Mouse (Mus musculus): ENCODE measurements around the gene Wwox. TPM values are rescaled to one million over a fixed set of nuclear protein-coding genes. Genes with fewer than 3 reads are reported as not detected.

Wwox gene
- polyA plus RNA-seq, 1 experiment = 11.6 TPM

DNA sequence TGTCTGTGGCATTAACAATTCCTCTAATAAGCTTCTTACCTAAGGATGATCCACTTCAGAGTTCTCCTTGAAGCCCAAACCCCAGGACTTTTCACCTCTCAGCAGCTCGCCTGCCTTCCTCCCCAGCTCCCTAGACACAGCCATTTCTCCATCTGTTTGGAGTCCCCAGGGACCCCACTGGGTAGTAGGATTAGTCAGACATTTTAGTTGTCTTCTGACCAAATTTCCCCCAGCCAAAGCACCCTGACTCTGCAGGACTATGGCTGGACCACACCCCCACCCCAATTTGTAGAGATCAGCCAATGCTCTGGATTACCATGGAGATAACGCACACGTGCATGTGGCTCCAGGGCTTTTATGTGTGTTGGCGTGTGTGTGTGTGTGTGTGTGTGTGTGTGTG, 451.8 kb downstream of the Wwox start:
- DNase-seq (ENCODE audit: low read depth) = no peak

DNA sequence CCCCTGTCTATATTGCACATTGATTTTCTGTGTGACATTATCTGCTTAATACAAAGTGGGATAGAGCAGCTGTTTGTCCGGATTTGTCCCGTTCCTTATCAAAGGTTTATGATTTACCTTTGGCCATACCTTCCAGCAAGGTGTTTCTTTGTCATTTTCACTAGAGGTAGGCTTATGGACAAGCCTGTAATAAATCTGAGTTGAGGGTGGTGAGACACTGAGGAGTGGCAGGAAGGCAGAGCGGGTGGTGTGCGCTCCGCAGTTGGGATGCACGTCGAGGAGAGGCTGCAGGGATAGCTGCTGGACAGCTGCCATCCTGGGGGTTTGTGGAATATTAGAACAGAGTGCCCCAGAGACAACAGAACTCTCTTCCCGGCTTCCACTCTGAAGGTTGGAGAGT, 458.0 kb downstream of the Wwox start:
- no peak for DNase-seq (ENCODE audit: low read depth)

DNA sequence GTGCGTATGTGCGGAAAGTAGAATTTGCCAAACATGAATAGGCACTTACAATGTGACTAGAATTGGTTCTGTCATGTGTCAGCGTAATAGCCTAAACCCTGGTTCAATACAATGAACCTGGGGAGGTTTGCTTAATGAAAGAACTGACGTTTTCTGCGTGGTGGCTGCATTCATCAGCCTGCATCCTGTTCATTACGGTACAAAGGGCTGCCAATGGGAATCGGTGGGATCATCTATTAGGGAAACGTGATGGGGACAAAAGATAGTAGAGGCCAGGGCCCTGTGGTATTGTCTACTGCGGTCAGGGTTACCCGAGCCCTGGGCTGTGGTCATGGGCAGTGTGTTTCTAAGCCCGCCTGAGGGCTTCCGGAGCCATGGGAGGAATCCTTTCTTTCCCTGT, 459.7 kb downstream of the Wwox start:
- DNase-seq (ENCODE audit: low read depth) = no peak

DNA sequence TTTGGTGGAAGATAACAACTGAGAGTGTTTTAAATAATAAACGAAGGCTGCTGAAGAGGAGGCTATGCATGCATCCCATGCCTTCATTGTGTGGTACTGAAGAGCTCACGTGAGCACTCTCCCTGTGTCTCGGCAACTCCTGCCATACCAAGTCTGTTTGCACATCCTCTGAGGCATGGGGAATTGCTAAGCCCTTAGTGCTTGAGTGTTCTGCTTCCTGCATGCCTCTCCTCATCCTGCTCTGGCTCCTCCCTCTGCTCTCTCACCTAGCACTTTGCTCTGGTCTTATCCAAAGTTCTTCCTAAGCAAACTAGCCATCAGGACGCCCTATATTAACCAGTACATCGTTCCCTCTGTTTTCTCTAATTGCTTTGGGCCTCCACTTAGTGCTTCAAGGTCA, 463.1 kb downstream of the Wwox start:
- DNase-seq (ENCODE audit: low read depth) = no peak

DNA sequence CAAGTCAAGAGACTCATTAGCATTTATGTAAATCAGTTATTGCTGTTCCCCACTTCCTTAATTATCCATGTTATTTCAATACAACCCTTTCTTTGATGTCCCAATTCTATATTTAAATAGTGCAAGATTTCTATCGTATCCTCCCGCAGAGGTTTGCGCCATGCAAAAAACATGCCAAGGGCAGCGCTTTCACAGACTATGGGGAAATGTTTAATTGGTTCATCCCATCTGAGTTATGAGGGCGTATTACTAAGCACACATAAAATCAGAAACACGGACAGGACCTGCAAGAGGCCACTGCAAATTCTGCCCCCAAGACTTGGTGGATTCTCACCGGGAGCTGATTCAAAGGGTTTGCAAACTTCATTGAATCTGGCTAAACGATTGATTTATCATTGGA, 468.6 kb downstream of the Wwox start:
- peak; percentile 84 for DNase-seq (ENCODE audit: low read depth)

DNA sequence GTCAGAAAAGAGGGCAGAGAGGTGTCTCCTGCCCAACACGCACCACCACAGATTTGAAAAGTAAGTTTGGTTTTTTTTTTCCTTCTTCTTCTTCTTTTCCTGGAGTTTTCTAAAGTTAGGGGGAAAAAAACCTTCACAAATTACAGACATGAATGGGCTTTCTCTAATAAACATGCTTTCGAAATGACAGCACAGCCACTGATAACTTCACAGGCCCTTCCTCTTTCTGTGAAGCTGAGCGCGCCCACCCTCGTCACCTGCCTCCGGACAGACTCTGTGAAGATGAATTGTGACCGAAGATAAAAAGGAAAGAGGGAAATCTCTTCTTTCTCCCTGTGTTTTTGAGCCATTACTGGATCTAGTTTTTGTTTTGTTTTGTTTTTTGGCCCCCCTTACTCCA, 469.1 kb downstream of the Wwox start:
- DNase-seq (ENCODE audit: low read depth) = no peak

DNA sequence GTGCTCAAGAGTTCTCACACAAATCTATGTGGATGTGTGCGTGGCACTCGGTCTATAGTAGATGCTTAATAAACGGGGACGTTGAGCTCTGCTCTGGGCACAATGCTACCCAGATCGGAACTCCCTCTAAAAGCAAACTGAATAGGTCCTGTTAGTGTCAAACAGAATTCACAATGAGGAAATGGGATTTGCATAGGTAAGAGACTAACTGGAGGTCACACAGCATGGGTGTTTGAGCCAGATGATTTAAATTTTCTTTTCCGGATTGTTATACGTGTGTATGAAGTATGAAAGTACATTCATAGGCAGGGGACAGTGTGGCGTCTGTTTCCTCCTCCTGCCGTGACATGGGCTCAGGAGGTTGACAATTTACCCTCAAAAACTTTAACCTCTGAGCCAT, 469.7 kb downstream of the Wwox start:
- DNase-seq (ENCODE audit: low read depth) = no peak

DNA sequence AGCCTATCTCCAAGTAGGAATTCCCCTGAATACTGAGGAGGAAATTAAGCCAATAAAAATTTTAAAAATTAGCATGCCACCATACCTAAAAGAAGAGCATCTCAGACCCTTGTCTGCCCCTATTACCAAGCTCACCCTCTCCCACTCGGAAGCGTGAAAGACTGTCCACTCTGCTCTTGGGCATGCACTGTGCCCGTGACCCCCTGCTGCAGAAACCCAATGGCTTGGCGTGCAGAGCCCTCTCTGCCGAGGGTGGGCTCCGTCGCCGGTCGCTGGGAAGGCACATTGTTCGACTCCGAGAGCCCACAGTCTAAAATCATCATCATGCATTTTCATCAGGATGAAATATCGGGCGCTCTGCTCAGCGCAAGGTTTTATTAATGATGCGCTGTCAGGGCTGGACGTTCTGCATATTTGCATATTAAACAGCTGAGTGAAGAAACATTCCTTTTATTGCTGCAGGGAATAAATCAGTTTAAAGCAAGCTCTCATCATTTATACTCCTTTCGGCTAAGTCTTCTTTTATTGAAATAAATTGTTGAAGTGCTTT, 471.7 kb downstream of the Wwox start:
- no peak for DNase-seq (ENCODE audit: low read depth)

DNA sequence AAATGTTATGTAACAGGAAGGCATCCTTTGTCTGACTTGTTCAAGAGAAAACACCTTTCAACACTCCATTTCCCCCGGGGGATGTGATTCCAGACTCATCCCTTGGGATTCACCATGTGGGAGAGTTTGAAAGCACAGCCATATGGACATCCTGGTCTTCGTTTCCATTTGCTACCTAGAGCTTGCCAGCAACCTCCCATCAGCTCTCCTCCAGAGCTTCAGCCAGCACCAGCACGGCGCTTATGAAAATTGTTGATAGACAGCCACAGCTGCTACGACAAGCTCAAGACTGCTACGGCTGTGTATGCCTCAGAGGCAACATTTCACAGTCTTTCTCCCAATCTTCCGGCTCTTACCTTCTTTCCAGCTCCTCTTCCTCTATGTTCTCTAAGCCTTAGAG, 484.2 kb downstream of the Wwox start:
- no peak for DNase-seq (ENCODE audit: low read depth)

DNA sequence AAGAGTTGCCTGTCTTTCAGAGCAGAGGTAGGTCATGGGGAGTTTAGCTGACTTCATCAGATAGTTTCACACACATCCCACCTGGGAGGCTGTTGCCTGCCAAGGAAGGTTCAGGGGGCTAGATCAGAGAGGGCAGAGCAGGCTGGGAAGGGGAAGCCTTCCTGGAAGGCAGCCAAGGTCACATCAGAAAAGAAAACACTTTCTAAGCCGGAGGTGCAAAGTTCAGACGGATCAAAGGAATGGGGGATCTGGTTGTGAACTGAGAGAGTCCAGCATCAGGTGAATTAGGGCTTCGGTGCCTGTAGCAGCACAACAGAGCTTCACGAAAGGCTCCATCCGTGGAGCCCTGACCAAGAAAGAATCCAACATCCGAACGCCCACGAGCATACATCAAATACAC, 488.0 kb downstream of the Wwox start:
- no peak for DNase-seq (ENCODE audit: low read depth)

DNA sequence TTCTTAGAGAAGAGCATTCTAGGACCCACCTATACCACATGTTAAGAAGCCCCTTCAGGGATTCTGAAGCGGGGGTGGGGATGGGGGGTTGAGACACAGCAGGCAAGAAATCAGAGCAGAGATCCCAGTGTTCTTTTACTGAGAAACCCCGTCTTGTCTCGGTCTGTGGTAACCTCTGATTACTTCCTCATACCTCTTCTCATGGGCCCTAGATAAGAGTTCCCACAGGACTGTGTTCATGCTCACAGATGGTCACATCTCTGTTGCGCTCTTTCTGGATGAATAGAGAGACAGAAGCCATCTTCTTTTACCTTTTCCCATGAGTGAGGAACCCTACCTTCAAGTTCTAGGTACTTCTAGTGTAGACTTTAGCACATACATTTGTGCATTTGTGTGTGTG, 488.5 kb downstream of the Wwox start:
- no peak for DNase-seq (ENCODE audit: low read depth)

DNA sequence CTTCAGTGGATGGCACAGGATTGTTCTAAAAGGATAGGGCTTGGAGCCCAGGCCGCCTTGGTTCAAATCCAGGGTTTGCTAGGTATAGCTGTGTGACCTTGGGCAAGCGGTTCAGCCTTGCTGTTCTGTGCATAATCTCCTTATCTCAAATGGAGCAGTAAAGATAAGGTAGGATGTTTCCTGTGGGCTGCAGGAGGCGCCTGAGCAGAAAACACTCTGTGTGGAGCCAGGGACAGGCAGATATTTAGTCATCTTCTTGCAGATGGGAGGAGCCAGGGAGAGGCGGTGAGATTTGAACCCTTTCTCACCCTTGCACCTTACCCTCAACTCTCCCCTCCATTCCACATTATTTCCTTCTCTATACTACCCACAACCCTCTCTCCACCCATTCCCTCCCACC, 490.1 kb downstream of the Wwox start:
- DNase-seq (ENCODE audit: low read depth) = no peak

DNA sequence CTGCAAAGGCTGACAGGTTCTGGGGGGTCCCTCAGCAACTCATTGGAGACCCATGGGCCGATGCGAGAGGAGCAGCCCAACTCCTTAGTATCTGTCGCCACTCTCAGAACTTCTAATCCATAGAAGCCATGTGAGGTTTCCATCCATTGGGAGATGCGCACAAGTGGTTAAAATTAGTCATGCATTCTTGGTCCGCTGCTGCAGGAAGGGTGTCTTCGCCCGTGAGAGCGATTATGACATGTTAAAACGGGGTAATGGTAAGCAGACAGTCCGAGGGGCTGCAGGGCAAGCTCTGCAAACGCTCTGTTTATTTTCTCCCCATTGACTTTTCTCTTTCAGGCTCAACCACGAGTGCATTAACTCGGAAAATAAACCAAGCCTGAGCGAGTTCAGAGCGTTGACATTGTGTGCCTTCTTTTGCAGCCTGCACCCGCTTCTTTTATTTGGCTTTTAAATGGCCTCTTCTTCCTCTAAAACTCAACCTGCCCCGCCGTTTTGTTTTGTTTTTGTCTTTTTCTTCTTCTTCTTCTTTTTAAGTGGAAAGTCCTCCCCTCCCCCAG, 492.7 kb downstream of the Wwox start:
- no peak for DNase-seq (ENCODE audit: low read depth)

DNA sequence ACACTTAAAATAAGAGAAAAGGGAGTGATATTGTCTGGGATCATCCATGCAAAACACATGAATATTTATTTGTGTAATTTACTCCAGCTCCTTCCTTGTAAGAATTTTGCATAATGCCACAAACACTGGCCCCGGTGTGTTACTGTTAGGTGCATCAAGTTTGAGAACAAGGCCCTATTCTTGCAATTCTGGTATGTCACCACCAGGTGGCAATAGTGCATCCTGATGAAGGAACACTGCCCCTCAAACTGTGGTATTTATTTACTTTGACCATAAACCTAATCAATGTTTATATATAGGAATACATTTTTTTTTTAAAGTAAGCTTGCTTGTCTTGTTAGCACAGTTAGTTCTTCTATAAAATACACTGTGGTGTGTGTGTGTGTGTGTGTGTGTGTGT, 493.8 kb downstream of the Wwox start:
- no peak for DNase-seq (ENCODE audit: low read depth)

DNA sequence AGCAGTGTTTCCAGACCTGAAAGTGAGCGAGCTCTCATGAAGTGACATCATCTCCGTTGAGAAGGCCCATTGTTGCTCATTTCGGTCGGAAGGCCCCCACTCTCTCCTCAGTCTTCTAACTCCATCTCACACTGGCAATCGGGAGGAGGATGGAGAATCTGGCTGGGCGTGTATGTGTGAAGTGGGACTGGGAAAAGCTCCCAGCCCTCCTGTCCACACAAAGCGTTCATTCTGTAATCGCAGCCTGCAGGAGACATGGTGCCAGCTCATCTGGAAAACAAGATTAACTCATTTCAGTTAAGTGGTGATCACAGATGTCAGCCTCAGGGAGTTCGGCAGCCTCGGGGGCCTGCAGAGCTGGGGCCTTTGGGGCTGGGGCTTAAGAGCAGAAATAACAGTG, 497.4 kb downstream of the Wwox start:
- DNase-seq (ENCODE audit: low read depth) = no peak

DNA sequence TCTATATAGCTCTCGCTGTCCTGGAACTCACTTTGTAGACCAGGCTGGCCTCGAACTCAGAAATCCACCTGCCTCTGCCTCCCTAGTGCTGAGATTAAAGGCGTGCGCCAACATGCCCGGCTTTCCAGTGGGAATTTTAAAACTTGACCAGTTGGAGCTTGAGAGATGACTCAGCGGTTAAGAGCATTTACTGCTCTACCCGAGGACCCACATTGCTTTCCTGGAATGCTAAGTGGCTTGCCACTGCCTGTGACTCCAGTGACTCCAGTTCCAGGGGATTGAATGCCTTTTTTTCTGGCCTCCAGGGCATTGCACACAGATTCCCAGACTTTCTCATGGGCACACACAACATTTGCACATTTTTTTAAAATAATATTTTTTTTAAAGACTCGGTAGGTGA, 499.9 kb downstream of the Wwox start:
- no peak for DNase-seq (ENCODE audit: low read depth)

DNA sequence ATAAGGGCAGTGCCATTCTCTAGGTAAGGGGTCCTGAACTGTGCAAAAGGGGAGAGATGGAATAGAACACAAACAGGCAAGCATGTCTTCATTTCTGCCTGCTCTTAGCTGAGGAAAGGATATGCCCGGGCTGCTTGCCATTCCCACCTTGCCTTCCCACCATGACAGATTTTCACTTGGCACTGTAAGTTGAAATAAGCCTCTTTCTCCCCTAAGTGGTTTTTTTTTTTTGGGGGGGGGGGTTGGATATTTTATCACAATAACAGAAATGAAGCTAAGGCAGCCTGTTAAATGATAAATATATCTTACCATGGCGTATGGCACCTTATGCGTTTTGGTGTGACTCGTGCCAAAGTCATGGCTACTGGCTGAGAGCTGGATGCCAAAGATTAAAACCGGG, 501.6 kb downstream of the Wwox start:
- no peak for DNase-seq (ENCODE audit: low read depth)

DNA sequence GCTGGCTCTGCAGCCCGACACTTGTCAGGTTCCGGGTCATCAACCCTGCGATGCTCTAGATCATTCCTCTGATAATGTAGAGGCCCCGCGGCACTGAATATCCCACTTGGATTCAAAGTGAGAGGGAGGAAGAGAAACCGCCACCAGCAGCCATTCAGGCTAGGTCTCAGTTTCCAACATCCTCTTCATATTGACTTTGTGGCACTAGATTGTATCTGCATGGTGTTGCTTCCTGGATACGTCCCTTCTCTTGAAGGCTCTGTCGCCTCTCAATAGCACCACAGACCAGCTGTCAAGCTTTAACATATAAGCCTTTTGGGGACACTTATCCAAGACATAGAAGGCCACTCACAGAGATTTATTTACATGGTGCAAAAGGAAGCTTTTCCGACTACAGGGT, 502.2 kb downstream of the Wwox start:
- no peak for DNase-seq (ENCODE audit: low read depth)

DNA sequence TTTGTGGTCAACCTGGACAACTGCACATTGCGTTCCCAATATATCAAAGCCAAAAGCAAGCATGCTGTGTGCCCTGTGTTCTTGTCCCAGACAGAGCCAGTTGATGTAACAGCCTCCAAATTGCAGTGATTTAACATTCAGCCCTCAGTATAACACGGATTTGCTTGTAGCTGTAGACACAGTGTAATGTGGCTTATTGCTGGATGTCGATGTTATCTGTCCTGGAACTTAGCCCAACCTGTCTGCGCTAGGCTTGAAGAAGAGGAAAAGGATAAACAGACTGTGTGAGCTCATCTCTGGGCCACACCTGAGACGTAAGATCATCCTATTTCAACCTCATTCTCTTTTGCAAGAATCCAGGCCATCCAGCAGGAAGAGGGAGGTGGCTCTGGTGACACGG, 508.5 kb downstream of the Wwox start:
- DNase-seq (ENCODE audit: low read depth) = peak; percentile 61

DNA sequence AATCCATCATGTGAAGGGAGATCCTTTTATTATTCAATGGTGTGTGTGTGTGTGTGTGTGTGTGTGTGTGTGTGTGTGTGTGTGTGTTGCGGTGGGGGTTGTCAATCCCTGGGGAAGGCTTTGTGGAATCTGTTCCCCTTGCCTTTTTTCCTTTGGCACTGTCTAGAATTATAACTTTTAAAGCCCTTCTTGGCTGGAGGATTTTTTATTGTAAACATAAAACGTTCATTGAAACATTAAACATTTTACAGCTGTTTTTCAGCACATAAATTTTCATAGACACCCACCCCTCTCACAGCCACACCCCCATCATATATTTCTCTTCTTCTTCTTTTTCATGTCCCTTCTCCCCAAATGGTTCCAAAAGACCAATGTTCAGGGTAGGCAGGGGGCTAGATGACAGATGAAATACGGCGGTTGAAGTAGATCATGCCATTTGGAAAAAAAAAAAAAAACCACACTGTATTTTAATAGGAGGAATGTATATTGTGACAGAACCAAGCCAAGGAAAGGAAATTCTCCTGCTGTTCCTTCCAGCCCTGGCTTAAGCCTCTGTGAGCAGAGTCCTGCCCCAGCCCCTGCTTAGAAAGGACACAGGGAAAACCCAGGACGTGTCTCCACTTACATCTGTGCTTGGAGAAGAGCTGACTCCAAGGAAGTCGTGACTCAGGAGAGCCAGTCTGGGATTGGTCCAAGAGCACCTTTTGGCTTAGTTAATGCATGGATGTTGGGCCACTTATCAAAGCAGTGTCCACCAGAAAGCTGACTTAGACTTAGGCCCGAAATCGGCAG, 517.1 kb downstream of the Wwox start:
- DNase-seq (ENCODE audit: low read depth) = no peak

DNA sequence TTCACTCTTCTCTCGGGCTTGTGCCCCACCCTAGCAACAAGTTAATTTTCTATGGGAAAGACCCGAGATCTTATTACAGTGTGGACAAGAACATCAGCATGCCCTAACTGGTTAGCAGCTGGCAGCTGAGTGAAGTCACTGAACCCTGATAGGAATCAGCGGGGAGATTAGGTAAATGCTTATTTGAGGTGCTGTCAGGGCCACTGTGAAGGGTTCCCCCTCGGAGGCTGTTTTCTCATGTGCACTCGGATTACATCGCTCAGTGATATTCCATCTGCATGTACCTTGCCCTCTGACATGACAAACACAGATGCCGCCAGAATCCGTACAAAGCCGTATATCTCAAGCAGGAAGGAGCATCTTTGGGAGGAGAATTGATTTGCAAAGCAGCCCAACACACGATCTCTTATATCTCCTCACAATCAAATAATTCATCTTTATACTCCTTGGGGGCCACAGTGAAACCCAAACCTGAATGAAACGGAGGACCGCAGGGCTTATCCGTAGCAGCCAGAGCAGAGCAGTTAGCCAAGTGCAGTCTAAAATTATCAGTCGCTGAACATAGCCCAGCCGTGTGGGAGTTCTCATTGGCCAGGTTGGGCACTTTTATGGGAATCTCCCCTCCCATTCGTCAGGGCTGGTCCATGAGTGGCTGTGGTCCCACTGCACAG, 519.1 kb downstream of the Wwox start:
- no peak for DNase-seq (ENCODE audit: low read depth)

DNA sequence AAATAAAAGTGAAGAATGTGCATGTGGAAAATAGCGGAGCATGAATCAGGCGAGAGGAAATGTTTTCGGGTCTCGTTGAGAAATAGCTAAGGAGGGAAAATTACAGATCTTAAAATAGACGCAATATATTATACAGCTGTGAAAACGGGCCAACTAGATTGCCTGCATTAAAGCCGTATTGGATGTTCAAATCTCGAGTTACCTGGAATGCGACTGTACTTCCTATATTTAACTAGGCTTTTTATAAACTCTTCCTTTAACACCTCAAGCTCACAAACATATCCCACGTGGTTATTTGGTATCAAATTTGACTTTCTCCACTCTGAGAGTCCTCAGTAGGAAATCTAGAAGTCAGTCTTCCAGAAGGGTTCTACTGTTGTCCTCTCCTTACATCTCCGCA, 520.0 kb downstream of the Wwox start:
- DNase-seq (ENCODE audit: low read depth) = no peak

DNA sequence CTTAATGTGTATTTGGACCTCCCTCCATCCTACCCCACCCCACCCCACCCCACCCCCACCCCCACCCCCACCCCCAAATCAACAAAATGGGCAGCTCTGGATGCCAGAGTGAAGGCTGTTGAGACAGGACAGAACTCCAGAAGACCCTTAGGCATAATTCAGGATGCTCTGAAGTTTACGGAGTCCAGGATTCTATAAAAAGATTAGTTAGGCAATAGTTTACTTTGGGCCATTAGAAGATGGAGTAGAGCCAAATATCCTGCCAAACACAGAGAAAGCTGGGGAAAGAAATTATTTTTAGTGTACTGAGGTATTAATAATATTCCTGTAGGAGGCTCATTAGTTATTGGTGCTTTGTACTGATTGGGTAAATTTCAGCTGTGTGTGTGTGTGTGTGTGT, 523.0 kb downstream of the Wwox start:
- DNase-seq (ENCODE audit: low read depth) = no peak

All from gonadal fat pad, adult 2 months (tissue).